In the genomic region with DNA sequence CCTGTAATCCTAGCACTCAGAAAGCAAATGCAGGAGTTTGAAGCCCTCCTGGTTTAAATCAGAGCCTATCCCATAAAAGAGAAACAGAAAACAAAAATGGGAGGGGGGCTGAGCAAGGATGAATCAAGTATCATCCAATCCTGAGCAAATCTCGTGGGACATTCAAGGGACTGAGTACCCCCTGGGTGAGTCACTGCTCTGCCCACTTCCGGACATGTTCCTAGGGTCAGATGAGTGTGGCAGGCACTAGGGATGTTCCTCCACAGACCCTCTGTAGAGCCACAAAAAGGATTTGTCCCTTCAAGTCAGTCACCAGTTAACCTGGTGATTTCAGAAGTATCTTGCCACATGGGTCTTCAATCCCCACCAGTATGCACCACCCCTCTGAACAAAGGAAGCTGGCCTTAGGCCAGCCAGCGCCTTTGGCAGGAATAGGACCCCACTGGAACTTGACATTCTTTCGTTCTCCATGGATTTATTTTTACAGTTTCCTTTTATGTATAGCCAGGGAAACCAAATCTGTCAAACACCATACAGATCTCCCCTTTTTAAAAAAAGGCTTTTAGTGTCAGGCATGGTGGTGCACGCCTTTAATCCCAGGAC, we compare ENCODE assay signal across 11 mouse cellular contexts. TPM values are rescaled to one million over a fixed set of nuclear protein-coding genes. Genes with fewer than 3 reads are reported as not detected.
DNase-seq lines count a peak whose midpoint lies in the region; ATAC-seq and TF ChIP-seq lines count a peak whose summit lies in the region.
"Had no signal": no experiment of that assay in that cellular context is flagged by ENCODE, and none has a peak within 500 bp of the region (broad histone marks: within the 10 kb centered on the region; RNA-seq: fewer than 3 reads in every experiment).

No protein-coding gene starts in this region.

- no peak for TF ChIP-seq CTCF in cerebellum, adult 2 months (IDR thresholded peaks at IDR 0.05; ENCODE audit: borderline replicate concordance, insufficient read depth, low read depth, low read length)

- H3K9me3 ChIP-seq in embryonic facial prominence, embryonic 14.5 days (ENCODE audit: control insufficient read depth, low read length): no peaks in the 10 kb centered on the region
- no peaks in the 10 kb centered on the region for H3K9me3 ChIP-seq in liver, embryonic 15.5 days (replicated peaks)

- no peaks in the 10 kb centered on the region for H3K27me3 ChIP-seq in embryonic facial prominence, embryonic 14.5 days (replicated peaks; ENCODE audit: control insufficient read depth, insufficient read depth, low read length)
- H3K27me3 ChIP-seq in liver, embryonic 15.5 days: no peaks in the 10 kb centered on the region
- H3K27me3 ChIP-seq in cerebellum, adult 2 months (ENCODE audit: control insufficient read depth, insufficient read depth, low read length): no peaks in the 10 kb centered on the region

- DNase-seq in adrenal gland, postnatal 14 days: peak; percentile 43
- no peak for DNase-seq in adrenal gland, postnatal 36 days
- peak; percentile 38 for DNase-seq in kidney, postnatal 14 days
- no peak for DNase-seq in kidney, postnatal 25 days
- DNase-seq in embryonic facial prominence, embryonic 14.5 days (ENCODE audit: low spot score): peak; percentile 72
- DNase-seq in ovary, postnatal 10 days (ENCODE audit: low spot score): no peak
- no peak for DNase-seq in cerebellum, adult 2 months
- DNase-seq: cerebellum, postnatal 36 days; gastrocnemius, postnatal 25 days; left cerebral cortex, postnatal 4 days had no signal

- H3K9ac ChIP-seq in embryonic facial prominence, embryonic 14.5 days (ENCODE audit: low read depth, low read length): peak overlapping the region; percentile 34; the same call in 1 of the 2 replicates
- H3K9ac ChIP-seq in liver, embryonic 15.5 days: no peak overlapping the region

- H3K27ac ChIP-seq in embryonic facial prominence, embryonic 14.5 days (replicated peaks; ENCODE audit: low read depth, low read length): peak overlapping the region; percentile 67
- peak overlapping the region; percentile 87 for H3K27ac ChIP-seq in liver, embryonic 15.5 days (replicated peaks)
- no peak overlapping the region for H3K27ac ChIP-seq in cerebellum, adult 2 months (ENCODE audit: insufficient read depth, low read length)

- ATAC-seq in embryonic facial prominence, embryonic 14.5 days (ENCODE audit: low read depth): peak; percentile 51
- no peak for ATAC-seq in liver, embryonic 15.5 days (ENCODE audit: insufficient read depth)

- no peak for TF ChIP-seq POLR2A in cerebellum, adult 2 months (IDR thresholded peaks at IDR 0.05; ENCODE audit: borderline replicate concordance, insufficient read depth, low read length)

- WGBS in embryonic facial prominence, embryonic 14.5 days: 34% methylated on average over 5 of the region's 5 CpGs
- WGBS in liver, embryonic 15.5 days (ENCODE audit: insufficient replicate concordance): 63% methylated on average over 5 of the region's 5 CpGs
- WGBS in cerebellum, adult 2 months: 35% methylated on average over 5 of the region's 5 CpGs

- no peak overlapping the region; the same call in 1 of the 2 replicates for H3K4me2 ChIP-seq in embryonic facial prominence, embryonic 14.5 days (ENCODE audit: low read depth, low read length)
- no peak overlapping the region for H3K4me2 ChIP-seq in liver, embryonic 15.5 days

- H3K4me3 ChIP-seq in embryonic facial prominence, embryonic 14.5 days (ENCODE audit: low read depth, low read length): no peak overlapping the region
- no peak overlapping the region for H3K4me3 ChIP-seq in liver, embryonic 15.5 days (replicated peaks)
- H3K4me3 ChIP-seq in cerebellum, adult 2 months (replicated peaks; ENCODE audit: insufficient read depth, low read depth, low read length): no peak overlapping the region

- H3K4me1 ChIP-seq in embryonic facial prominence, embryonic 14.5 days (ENCODE audit: control insufficient read depth, insufficient read depth, low read length): peaks cover 81% of the 10 kb centered on the region
- peaks cover 100% of the 10 kb centered on the region for H3K4me1 ChIP-seq in liver, embryonic 15.5 days (replicated peaks)
- peaks cover 14% of the 10 kb centered on the region for H3K4me1 ChIP-seq in cerebellum, adult 2 months (ENCODE audit: control insufficient read depth, insufficient read depth, low read length)

- peaks cover 14% of the 10 kb centered on the region; the same call in 1 of the 2 replicates for H3K36me3 ChIP-seq in embryonic facial prominence, embryonic 14.5 days (ENCODE audit: control insufficient read depth, insufficient read depth, low read length)
- peaks cover 24% of the 10 kb centered on the region for H3K36me3 ChIP-seq in liver, embryonic 15.5 days (replicated peaks)

RNA-seq across cellular contexts. Expression of gene Actn4, which starts 6.7 kb away (rescaled TPM):
- total RNA-seq in adrenal gland, postnatal 14 days (2021): 271 and 282 TPM in 2 replicates
- 100 to 1,000 TPM; 193 to 252 TPM for total RNA-seq in adrenal gland, postnatal 36 days (2021)
- 256 and 280 TPM in 2 replicates for polyA plus RNA-seq in embryonic facial prominence, embryonic 14.5 days (2014; fragmentation: Nextera tagmentation; extraction: Ambion mirVana)
- 126 and 147 TPM in 2 replicates for polyA plus RNA-seq in liver, embryonic 15.5 days (2015; fragmentation: Nextera tagmentation; extraction: Ambion mirVana)
- polyA plus RNA-seq in cerebellum, adult 2 months (2012; rRNA removed): 129 and 135 TPM in 2 replicates

RNA-seq across cellular contexts. Expression of gene Eif3k, which starts 26.3 kb away (rescaled TPM):
- total RNA-seq in adrenal gland, postnatal 14 days (2021): 233 and 240 TPM in 2 replicates
- total RNA-seq in adrenal gland, postnatal 36 days (2021): 100 to 1,000 TPM; 241 to 264 TPM
- 403 and 404 TPM in 2 replicates for polyA plus RNA-seq in embryonic facial prominence, embryonic 14.5 days (2014; fragmentation: Nextera tagmentation; extraction: Ambion mirVana)
- polyA plus RNA-seq in liver, embryonic 15.5 days (2015; fragmentation: Nextera tagmentation; extraction: Ambion mirVana): 209 and 222 TPM in 2 replicates
- 322 and 331 TPM in 2 replicates for polyA plus RNA-seq in cerebellum, adult 2 months (2012; rRNA removed)

RNA-seq across cellular contexts. Expression of gene Map4k1, which starts 26.5 kb away (rescaled TPM):
- total RNA-seq in adrenal gland, postnatal 14 days (2021): 1.8 and 7.9 TPM in 2 replicates
- 1 to 10 TPM; 1.1 to 1.7 TPM for total RNA-seq in adrenal gland, postnatal 36 days (2021)
- polyA plus RNA-seq in embryonic facial prominence, embryonic 14.5 days (2014; fragmentation: Nextera tagmentation; extraction: Ambion mirVana): 7.2 and 8.7 TPM in 2 replicates
- polyA plus RNA-seq in liver, embryonic 15.5 days (2015; fragmentation: Nextera tagmentation; extraction: Ambion mirVana): 21.6 and 26.3 TPM in 2 replicates
- 1.2 and 1.3 TPM in 2 replicates for polyA plus RNA-seq in cerebellum, adult 2 months (2012; rRNA removed)

Comparison
In these comparisons a context has a peak if more than half of its experiments do, and no peak if none do; other contexts are left out.
1. DNase-seq: peak in adrenal gland, postnatal 14 days (single experiment), kidney, postnatal 14 days (single experiment) and embryonic facial prominence, embryonic 14.5 days (single experiment); none in adrenal gland, postnatal 36 days (0 of 2), kidney, postnatal 25 days (0 of 2), ovary, postnatal 10 days (single experiment) and cerebellum, adult 2 months (0 of 2).